Mouse (Mus musculus) G1E (cell line): ENCODE data around the gene Fermt3.

Experiments
- CTCF ChIP-seq: IDR thresholded peaks from 2 replicates; pipeline ENCODE4 v1.5.1; 2012; ENCODE audit warnings: low read depth, low read length, inconsistent platforms, mixed read lengths
- GATA1 ChIP-seq: IDR thresholded peaks from 2 replicates; pipeline ENCODE4 v1.6.1; 2012; ENCODE audit warnings: borderline replicate concordance, low read length, inconsistent platforms, mixed read lengths
- POLR2AphosphoS5 ChIP-seq: IDR thresholded peaks from 2 replicates; pipeline ENCODE4 v1.6.1; 2012; ENCODE audit warnings: low read depth, low read length, inconsistent platforms; ENCODE audit not compliant: insufficient replicate concordance
- TAL1 ChIP-seq: conservative IDR thresholded peaks from 2 replicates; pipeline ENCODE4 v1.6.1; 2012; ENCODE audit warnings: low read depth, low read length, inconsistent platforms, mixed read lengths

DNA sequence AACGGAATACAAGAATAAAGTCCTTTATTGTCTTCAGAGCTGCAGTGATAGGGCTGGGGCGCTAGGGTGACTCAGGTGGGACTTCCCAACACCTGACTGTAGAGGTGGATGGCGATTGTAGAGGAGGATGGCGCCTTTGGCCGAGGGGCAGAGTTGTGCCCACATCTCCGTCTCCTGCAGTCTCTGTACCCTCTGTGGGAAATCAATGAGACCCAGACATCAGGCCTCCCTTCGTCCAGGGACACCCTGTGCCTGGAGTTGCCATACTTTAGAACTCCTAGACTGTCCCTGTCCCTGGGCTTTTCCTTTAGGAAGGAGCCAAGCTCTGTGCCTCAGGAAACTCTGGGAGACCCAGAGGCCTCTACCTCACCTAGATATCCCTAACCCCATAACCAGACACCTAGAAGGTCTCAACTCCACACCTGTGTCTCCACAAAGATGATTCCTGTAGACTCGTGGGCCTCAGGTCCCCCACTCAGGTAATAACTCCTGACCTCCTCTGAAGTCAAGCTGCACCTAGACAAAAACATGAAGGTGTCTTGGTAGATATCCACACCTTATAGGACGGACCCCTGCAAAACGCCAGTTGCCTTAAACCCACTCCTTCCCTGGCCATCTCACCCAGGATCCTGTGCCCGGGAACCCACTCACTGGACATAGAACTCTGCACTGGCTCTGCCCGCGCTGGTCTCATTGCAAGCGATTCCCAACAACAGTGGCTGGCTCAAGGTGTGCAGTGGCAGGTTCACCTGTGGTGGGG lies 26.1 kb downstream of the Fermt3 start:
- no peak for TF ChIP-seq TAL1
- TF ChIP-seq GATA1: no peak
- no peak for TF ChIP-seq CTCF
- TF ChIP-seq POLR2AphosphoS5: no peak
